Mouse (Mus musculus) 3134 (cell line): Measurements from ENCODE around the gene Chic1.
A peak's percentile ranks its signal among the peaks of the same experiment; 100 is the strongest.

ENCODE experiments used
- DNase-seq: peaks from one replicate; pipeline ENCODE4 v3.0.0-alpha.2; 2011; ENCODE audit warnings: low spot score; ENCODE audit not compliant: insufficient read length; ENCODE audit errors: extremely low read depth

Gene Chic1

DNA sequence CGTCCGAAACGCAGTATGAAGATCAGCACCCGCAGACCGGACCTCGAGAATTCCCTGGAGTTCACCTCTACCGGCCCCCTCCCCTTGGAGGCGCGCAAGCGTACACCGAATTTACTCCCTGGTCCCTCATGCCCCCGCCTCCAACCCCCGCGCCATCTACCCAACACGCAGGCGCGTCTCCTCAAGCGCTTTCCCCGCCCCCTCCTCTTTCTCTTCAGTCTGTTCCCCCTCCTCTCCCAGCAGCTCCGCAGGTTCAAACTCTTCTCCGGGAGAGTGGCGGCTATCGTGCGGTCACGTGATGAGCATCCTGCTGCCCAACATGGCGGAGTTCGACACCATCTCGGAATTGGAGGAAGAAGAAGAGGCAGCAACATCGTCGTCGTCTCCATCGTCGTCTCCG is at the start of gene Chic1:
Chic1 (plus strand) TSS at position 190 of the 400 bp plus-strand sequence.
- peak; percentile 48 for DNase-seq

DNA sequence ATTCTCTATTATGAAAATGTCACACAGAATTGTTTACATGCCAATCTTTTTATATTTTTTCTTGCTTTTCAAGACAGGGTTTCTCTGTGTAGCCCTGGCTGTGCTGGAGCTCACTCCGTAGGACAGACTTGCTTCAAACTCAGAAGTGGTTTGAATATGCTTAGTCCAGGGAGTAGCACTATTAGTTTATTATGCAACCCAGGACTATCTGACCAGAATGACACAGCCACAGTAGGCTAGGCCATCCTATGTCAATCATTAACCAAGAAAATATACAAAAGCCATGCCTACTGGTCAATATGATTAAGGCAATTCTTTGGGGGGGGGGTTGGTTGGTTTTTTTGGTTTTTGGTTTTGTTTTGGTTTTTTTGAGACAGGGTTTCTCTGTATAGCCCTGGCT is 48.0 kb upstream of the Chic1 start:
- DNase-seq: no peak

DNA sequence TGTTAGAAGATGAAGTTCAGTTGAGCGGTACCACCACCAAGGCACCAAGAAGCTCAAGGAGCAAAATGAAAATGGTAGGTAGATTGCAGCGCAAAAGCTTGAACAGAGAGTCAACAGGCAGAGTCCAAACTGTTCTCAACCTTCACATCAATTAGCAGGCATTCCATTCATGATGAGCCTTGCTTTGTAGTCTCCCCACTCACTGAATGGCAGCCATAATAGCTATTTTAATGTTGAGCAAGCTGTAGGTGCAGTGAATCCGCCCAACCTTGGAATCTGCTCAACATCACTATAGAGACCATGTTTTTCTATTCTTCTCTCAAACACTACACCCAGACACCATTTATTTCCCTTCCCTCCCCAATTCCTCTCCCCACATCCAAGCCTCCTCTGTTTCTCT is 44.6 kb upstream of the Chic1 start:
- DNase-seq: no peak

DNA sequence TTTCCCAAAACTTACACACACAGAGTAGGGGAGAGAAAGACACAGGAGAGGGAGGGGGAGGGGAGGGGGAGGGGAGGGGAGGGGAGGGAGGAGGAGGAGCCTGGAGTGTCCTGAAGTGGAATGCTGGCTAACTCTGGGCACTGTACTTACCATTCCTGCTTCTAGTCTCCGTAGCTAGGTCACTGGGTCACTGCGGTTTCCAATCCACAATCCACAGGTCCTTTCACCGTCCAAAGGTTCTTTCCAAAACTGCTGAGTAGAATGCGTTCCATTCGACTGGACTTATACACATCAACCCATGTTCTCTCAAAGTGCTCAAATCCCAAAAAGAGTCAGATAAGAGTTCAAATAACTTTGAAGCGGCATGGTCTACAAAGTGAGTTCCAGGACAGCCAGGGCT is 42.1 kb upstream of the Chic1 start:
- no peak for DNase-seq

DNA sequence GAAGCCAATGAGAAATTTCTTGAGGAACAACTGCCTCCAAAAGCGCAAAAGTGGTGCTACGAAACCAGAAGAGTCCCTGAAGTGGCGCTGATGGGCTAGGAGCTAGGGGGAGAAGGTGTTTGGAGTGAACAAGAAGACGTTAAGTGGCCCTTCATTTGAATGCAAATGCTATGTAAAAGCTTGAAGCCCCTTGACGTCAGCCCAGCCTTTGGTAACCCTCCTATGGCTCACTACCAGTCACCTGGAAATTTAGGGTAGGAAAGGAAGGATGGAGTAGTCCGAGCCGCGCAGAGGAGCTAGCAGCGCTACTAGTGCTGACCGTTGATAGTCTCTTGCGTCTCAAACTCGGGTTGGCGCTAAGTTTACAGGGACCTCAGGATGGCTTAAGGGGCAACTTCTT is 35.1 kb upstream of the Chic1 start, which contains the start of gene Cdx4:
Cdx4 (plus strand) TSS at position 253 of the 400 bp plus-strand sequence.
- DNase-seq: no peak

DNA sequence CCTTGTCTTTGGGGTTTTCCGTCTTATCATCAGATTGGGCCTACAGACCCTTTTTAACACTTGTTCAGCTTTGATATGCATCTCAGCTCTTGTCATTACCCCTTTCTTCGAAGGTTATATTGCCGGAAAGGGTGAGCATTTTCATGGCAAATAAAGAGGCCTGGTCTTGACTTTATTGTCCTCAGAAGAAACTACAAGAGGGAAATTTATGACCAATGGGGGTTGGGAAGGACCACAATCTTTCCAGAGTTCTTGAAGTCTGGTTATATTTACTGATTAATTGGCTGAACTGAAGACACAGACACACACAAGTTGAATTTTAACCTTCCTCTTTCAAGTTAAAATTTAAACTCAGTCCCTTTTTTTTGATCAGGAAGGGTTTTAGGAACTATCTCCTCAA is 30.4 kb upstream of the Chic1 start:
- no peak for DNase-seq

DNA sequence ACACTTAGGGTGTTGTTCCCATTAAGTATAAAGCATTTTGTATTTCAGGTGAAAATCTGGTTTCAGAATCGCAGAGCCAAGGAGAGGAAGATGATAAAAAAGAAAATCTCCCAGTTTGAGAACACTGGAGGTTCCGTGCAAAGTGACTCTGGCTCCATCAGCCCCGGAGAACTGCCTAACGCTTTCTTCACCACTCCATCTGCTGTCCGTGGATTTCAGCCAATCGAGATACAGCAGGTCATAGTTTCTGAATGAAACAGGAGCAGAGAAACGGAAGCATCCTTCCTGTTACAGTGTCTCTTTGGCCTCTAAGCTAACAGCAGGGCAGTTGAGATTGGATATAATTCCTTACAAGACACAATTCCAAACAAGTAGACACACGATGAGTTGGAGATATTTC is 26.9 kb upstream of the Chic1 start:
- no peak for DNase-seq

DNA sequence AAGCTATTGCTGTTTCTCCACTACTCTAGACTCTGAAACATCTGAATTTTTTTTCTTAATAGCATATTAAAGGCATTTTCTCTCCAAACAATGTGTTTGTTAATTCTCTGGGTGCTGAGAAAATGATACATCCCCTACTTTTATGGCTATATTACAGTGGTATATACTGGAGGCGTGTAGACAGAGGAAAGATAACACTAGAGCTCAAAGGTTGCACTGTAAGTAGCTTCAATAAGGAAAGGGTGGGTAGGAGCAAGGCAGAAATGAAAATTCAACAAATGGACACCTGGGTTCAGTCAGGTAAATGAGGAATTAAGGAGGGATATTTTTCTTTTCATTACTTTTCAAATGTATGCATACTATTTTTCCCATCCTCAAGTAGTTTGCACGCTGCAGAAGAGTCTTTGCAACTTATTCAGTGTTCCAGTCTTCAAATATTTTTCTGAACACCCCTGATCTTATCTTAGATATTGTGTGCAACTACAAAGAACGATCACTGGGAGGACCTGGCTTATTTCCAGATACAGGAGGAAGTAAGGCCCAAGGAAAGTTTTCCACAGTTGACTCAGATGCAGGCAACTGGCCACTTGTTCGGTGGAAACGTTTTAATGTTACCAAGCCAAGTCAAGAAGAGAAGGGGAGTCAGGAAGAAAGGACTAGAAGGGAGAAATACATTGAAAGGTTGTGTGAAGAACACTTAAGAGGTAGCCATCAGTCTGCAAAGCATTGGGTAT is 25.0 kb upstream of the Chic1 start:
- DNase-seq: no peak

DNA sequence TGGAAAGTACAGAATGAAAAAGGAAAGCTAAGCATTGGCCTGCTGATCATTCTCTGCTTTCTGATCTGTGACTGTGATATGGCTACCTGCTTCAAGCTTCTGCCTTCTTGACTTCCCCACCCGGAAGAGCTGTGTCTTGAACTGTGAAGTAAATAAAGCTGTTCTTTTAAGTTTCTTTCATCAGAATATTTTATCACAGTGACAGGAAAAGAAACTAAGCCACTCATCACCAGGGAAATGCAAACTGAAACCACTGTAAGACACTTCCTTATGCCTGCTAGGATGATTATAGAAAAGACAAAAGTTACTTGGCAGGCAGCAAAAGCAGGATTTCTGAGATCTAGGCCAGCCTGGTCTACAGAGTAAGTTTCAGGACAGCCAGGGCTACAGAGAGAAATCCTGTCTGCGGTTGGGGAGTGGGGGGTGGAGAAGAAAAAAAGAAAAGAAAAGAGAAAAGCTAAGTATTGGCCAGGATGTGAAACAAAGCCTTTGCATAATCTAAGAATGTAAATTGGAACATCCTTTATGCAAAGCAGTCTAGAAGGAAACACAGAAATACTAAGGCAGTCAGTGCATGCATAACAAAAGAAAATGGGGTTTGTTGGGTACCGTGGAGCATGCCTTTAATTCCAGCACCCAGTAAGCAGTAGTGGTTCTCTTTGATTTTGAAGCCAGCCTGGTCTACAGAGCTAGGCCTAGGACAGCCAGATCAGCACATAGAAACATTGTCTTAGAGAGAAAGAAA is 14.7 kb upstream of the Chic1 start:
- DNase-seq: no peak

DNA sequence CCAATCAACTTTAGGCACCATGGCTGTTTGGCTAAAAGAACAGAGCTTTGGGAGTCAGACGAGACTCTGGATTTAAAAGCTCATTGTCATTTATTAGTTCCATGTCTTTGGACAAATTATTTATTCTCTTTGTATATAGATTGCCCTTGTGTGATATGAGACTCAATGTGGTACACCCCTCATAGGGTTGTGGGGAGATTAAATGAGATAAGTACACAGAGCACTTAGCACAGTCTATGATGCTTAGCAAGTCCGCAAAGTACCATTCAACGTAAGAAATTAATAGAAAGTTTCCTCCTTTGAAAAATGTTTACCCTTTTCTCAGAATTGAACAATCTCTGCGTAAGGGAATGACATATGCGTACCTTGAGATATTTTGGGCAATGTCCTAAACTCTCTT is 492 bp upstream of the Chic1 start:
- no peak for DNase-seq

DNA sequence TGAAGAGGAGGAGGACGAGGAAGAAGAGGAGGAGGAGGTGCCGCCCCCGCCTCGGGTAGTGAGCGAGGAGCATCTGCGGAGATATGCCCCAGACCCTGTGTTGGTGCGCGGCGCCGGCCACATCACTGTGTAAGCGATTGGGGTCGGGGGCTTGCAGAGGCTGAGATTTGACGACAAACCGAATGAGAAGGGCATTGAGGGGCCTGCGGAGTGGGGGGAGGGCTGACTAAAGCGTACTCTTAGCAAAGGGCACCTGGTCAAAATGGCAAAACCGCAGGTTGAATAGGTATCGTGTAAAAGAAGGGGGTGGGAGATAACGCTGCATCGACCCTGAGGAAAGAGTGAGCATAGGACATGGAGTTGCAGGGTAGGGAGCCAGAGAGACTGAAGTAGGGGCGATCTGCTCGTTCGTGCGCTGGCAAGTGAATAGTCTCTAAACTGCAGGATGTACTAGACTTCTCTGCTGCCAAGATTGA is 523 bp downstream of the Chic1 start:
- DNase-seq: no peak

DNA sequence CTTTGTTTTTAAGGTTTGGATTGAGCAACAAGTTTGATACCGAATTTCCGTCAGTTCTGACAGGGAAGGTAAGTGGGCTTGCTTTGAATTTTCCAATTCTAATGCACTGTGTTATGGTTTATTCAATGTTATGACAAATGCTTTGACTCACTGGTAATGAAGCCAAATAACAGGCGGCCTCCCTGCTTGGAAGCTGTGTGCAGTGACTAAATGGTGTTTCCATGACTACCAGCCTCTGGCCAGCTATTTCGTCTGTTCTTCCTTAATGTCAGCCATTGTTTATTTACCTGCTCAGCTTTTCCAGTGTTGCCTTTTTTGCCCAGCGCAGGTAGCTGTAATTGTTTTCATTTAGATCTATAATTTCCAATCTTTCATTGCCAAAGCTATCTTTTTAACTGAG is 9.9 kb downstream of the Chic1 start:
- DNase-seq: peak; percentile 50

DNA sequence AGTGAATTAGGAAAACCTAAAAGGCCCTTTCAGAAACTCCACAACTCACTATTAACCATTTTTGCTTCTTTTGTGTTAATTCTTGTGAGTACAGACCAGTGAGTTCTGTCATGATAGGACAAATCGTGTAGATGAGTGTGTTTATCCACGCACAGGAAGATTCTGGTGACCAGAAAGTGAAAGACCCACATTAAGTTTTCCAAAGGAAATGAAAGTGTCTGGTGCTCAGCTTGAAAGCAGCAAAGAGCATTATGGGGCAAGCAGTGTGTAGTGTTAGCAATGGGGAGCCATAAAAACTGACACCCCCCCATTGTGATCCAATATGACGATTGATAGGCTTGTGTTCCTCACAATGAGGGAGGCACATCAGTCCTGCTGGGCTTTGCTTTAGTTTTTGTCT is 12.4 kb downstream of the Chic1 start:
- DNase-seq: no peak

DNA sequence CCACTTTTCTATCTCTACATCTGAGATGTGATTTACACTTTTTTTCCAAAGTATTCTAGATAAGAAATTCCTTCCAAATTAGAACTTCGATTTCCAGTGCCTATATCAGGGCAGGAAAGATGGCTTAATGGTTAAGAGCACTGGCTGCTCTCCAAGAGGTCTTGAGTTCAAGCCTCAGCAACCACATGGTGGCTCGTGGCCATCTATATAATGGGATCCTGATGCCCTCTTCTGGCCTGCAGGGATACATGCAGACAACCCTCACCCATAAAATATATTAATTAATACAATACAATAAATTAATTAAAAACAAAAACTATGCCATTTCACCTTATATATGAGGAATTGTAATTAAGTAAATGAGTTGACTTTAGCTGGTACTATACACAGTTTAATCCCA is 14.9 kb downstream of the Chic1 start:
- DNase-seq: peak; percentile 28

DNA sequence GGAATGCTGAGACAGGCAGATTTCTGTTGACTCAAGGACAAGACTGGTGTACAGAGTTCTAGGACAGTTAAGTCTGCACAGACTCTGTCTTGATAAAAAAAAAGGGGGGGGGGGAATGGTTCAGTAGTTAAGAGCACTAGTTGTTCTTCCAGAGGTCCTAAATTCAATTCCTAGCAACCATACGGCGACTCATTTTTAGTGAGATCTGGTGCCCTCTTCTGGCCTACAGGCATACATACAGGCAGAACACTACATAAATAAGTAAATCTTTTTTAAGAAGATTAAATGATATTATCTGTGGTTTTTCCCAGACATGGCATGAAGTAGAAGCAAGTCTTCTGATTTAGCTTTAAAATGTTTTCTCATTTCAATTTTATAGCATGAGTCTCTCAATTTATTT is 15.4 kb downstream of the Chic1 start:
- peak; percentile 12 for DNase-seq

DNA sequence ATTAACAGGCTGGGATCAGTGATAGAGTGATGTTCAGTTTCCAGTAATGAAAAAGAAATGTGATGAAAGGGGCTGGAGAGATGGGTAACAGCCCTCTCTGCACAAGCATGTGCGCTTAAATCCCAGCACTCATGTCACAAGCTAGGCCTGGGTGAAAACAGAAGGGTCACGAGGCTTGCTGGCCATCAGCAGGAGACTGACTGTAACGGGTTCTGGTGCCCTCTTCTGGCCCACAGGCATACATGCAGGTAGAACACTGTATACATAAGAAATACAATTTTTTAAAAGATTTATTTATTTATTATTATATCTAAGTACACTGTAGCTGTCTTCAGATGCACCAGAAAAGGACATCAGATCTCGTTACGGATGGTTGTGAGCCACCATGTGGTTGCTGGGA is 18.0 kb downstream of the Chic1 start:
- peak; percentile 18 for DNase-seq

DNA sequence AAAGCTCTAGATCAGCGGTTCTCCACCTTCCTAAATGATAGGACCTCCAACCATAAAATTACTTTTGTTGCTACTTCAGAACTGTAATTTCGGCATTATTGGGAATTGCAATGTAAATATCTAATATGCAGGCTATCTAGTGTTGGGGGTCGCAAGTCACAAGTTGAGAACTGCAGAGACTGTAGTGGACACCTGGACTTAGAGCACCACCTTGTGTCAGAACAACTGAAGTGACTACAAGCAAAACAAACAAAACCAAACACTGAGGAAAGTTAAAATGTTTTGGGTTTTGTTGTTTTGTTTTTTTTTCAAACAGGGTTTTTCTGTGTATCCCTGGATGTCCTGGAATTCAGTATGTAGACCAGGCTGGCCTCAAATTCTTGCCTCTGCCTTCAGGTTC is 28.3 kb downstream of the Chic1 start:
- no peak for DNase-seq

DNA sequence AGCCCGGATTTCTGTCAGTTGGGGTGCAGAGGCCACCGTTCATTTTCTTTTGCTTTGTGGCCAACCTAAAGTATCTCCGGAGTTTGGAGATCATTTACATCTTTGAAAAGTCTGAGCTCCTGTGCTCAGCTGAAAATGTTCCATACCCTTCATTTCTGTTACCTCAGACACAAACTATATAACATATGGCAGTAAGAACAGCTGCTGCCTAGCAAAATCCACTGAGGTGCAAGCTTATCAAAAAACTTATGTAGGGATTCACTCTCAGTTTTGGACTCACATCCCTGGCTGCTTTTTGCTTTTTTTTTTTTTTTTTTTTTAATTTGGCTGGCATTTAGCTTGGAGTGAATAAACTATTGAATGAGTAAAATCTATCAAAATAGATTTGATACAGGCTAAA is 31.9 kb downstream of the Chic1 start:
- DNase-seq: no peak

DNA sequence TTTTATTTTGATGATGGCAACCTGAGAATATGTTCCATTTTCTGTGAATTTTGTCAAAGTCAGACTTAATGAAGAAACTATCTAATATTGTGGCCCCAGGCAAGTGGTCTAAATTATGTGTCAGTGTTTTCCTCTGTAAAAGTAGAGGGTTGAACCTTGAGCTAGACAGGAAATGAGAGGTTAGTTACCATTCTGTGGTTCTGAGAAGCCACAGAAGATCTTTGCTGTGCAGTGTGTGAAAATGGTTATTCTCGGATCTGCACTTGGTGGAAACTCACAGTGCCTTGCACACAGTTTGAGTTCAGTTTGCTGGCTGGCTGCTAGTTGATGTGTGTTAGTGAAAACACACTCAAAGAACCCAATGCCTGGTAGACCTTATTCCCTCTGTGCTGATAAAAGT is 37.6 kb downstream of the Chic1 start:
- DNase-seq: no peak

DNA sequence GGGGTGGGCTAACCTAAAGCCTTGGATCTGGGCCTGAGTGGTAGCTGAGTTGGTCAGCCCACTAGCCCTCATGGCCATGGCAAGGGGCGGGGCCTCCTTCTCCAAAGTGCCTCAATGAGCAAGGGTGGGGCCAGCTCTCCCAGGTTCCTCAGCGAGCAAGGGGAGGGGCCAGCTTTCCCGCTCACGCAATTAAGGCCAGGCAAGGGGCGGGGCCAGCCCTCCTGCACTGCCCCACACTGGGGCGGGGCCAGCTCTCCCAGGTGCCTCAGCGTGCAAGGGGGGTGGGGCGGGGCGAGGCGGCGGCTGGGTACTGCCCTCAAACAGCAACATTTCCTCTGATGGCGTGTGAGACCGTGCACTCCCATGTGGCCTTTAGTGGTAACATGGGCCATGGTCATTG is 48.7 kb downstream of the Chic1 start:
- DNase-seq: no peak

DNA sequence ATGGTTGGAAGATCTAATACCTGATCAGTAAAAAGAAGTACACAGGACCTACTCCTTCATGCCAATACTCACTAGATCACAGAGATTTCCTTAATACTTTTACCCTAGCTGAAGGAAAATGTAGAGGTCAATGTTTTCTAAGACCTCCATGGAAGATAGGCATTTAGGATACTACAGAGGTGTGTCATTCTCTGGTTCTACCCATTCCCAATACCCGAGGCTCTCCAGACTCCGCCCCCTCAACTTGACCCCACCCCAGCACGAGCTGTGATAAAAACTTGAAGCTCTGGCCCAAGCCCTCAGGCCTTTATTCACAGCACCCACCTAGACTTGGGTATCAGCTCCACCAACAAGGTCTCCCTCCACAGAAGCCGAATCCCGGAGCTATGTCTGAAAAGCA is 57.9 kb downstream of the Chic1 start, which contains the start of gene Tsx:
Tsx (plus strand) TSS at position 301 of the 400 bp plus-strand sequence.
- no peak for DNase-seq

DNA sequence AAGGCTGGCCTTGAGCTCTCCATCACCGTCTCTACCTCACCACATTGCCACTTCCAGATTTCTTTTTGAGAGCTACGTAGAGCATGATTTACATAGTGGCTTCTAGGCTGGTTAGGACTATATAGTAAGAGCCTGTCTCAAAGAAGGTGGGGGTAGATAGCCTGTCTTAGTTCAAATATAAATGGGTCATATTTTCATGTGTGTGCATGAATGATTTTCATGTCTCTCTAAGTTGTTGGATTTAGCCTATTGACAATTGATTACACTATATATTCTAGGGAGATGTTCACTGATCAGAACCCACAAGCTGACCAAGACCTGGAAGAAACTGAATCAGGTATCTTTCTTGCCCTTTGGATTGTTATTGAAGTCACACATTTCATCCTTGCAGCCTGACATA is 65.4 kb downstream of the Chic1 start, which contains the start of gene Gm26992:
Gm26992 (plus strand) TSS at position 301 of the 400 bp plus-strand sequence.
- DNase-seq: no peak
